Mouse (Mus musculus) megakaryocyte progenitor cell, adult 5-6 weeks (primary cell): ENCODE results near the gene Eid2b. TPM values are rescaled to one million over a fixed set of nuclear protein-coding genes. Genes with fewer than 3 reads are reported as not detected.
"Not testable (repeated sequence)": the region's sequence is repeated elsewhere in the genome, so short reads cannot be mapped to it uniquely, and the experiment has no call there.

Source experiments
- ATAC-seq: replicated peaks from 2 replicates; pipeline ENCODE4 v1.8.0; 2016; ENCODE audit warnings: mild to moderate bottlenecking, moderate TSS enrichment, inconsistent platforms; ENCODE audit not compliant: poor library complexity
- total RNA-seq, 2 experiments: library from RNA; stranded (forward) in 1 of 2; stranded (reverse) in 1 of 2; fragments of 157-497, 149-512 nt in 1 of 2; fragments of 200-1000 nt in 1 of 2; gene quantifications; 2 replicates each; pipeline versions ENCODE4 v1.2.3 to v1.2.4; 2015 to 2017

The Eid2b gene
- 3.6 and 4.5 TPM in 2 replicates for total RNA-seq (2015)
- total RNA-seq (2017): 1.6 and 2.7 TPM in 2 replicates

- peak; percentile 99 for ATAC-seq
Observed at GRCm38 (mm10) chr7:28277615-28278278, at the start of gene Eid2b. TSS of gene Eid2b (plus strand) at chr7:28277739.

- not testable (repeated sequence) for ATAC-seq
Observed at GRCm38 (mm10) chr7:28243943-28244342, 33.6 kb upstream of the Eid2b start.

GRCm38 (mm10) chr7:28248957-28249356 is 28.6 kb upstream of the Eid2b start:
- ATAC-seq: no peak

- no peak for ATAC-seq
Observed at GRCm38 (mm10) chr7:28251976-28252375, 25.6 kb upstream of the Eid2b start.

GRCm38 (mm10) chr7:28254591-28254990 is 22.9 kb upstream of the Eid2b start:
- no peak for ATAC-seq

- no peak for ATAC-seq
Observed at GRCm38 (mm10) chr7:28255476-28255875, 22.1 kb upstream of the Eid2b start.

- no peak for ATAC-seq
Observed at GRCm38 (mm10) chr7:28262861-28263260, 14.7 kb upstream of the Eid2b start.

- ATAC-seq: peak; percentile 95
Observed at GRCm38 (mm10) chr7:28263786-28264185, 13.8 kb upstream of the Eid2b start.

GRCm38 (mm10) chr7:28265391-28265790 is 12.1 kb upstream of the Eid2b start:
- ATAC-seq: no peak

- peak; percentile 59 for ATAC-seq
Observed at GRCm38 (mm10) chr7:28267129-28268041, 10.2 kb upstream of the Eid2b start, which contains the start of gene Eid2. TSS of gene Eid2 (plus strand) at chr7:28267881.

GRCm38 (mm10) chr7:28268042-28268531 is 9.5 kb upstream of the Eid2b start:
- ATAC-seq: peak; percentile 37; the same call in 1 of the 2 replicates

GRCm38 (mm10) chr7:28268576-28268975 is 9.0 kb upstream of the Eid2b start:
- no peak for ATAC-seq

- no peak for ATAC-seq
Observed at GRCm38 (mm10) chr7:28269355-28269754, 8.2 kb upstream of the Eid2b start.

- ATAC-seq: no peak
Observed at GRCm38 (mm10) chr7:28271761-28272160, 5.8 kb upstream of the Eid2b start.

GRCm38 (mm10) chr7:28277237-28277614 is 313 bp upstream of the Eid2b start:
- no peak for ATAC-seq

- ATAC-seq: no peak
Observed at GRCm38 (mm10) chr7:28278279-28278652, 727 bp downstream of the Eid2b start.

- ATAC-seq: no peak
Observed at GRCm38 (mm10) chr7:28280630-28281029, 3.1 kb downstream of the Eid2b start.

- ATAC-seq: no peak
Observed at GRCm38 (mm10) chr7:28290165-28290564, 12.6 kb downstream of the Eid2b start.

GRCm38 (mm10) chr7:28290638-28291590 is 13.4 kb downstream of the Eid2b start, which contains the start of gene Selenov:
TSS of gene Selenov (minus strand) at chr7:28291186.
- peak; percentile 37; the same call in 1 of the 2 replicates for ATAC-seq

- peak; percentile 57 for ATAC-seq
Observed at GRCm38 (mm10) chr7:28294481-28294880, 16.9 kb downstream of the Eid2b start.
